Mouse (Mus musculus) stomach, embryonic 15.5 days (tissue): ENCODE results near the gene Rpa2. TPM values are rescaled to one million over a fixed set of nuclear protein-coding genes. Genes with fewer than 3 reads are reported as not detected.
"Not testable (repeated sequence)": the region's sequence is repeated elsewhere in the genome, so short reads cannot be mapped to it uniquely, and the experiment has no call there.

Experiments used
- ATAC-seq: fragments of 200-750 bp; cut with Nextera tagmentation; 2 replicates; pipeline ENCODE4 v1.8.0; 2017; ENCODE audit warnings: low read depth, moderate number of reproducible peaks, moderate TSS enrichment; ENCODE audit not compliant: insufficient read depth, low FRiP score
- H3K27ac ChIP-seq: fragments of 300-500 bp; sonication (generic); 2 replicates; pipeline ENCODE4 v1.5.1; 2015; ENCODE audit warnings: mild to moderate bottlenecking, inconsistent platforms
- H3K27me3 ChIP-seq: fragments of 300-500 bp; sonication (generic); replicated peaks from 2 replicates; pipeline ENCODE4 v1.6.1; 2015; ENCODE audit warnings: inconsistent platforms
- H3K36me3 ChIP-seq: fragments of 300-500 bp; sonication (generic); 2 replicates; pipeline ENCODE4 v1.6.1; 2015; ENCODE audit warnings: inconsistent platforms
- H3K4me1 ChIP-seq: fragments of 300-500 bp; sonication (generic); 2 replicates; pipeline ENCODE4 v1.6.1; 2015; ENCODE audit warnings: inconsistent platforms
- H3K4me2 ChIP-seq: fragments of 300-500 bp; sonication (generic); 2 replicates; pipeline ENCODE4 v1.6.1; 2015; ENCODE audit warnings: mild to moderate bottlenecking, inconsistent platforms
- H3K4me3 ChIP-seq: fragments of 300-500 bp; sonication (generic); replicated peaks from 2 replicates; pipeline ENCODE4 v1.5.1; 2015; ENCODE audit warnings: inconsistent platforms
- H3K9ac ChIP-seq: fragments of 300-500 bp; sonication (generic); 2 replicates; pipeline ENCODE4 v1.6.1; 2015; ENCODE audit warnings: inconsistent platforms
- H3K9me3 ChIP-seq: fragments of 300-500 bp; sonication (generic); 2 replicates; pipeline ENCODE4 v1.6.1; 2016; ENCODE audit warnings: inconsistent platforms
- WGBS: fragments of 180-500 bp; shearing (Covaris S2); methylation state at CpG from one replicate; pipeline ENCODE4 v1.1.7; 2015; 5-methylcytosine and 5-hydroxymethylcytosine counted together
- polyA plus RNA-seq: library from polyadenylated mRNA; unstranded; fragments of >200 nt; fragmentation: Nextera tagmentation; extraction: Ambion mirVana; gene quantifications from 2 replicates; pipeline ENCODE4 v1.2.1, GENCODE M21; 2015

Gene Rpa2
- polyA plus RNA-seq, 1 experiment from 2014 or later: 87.0 TPM

DNA sequence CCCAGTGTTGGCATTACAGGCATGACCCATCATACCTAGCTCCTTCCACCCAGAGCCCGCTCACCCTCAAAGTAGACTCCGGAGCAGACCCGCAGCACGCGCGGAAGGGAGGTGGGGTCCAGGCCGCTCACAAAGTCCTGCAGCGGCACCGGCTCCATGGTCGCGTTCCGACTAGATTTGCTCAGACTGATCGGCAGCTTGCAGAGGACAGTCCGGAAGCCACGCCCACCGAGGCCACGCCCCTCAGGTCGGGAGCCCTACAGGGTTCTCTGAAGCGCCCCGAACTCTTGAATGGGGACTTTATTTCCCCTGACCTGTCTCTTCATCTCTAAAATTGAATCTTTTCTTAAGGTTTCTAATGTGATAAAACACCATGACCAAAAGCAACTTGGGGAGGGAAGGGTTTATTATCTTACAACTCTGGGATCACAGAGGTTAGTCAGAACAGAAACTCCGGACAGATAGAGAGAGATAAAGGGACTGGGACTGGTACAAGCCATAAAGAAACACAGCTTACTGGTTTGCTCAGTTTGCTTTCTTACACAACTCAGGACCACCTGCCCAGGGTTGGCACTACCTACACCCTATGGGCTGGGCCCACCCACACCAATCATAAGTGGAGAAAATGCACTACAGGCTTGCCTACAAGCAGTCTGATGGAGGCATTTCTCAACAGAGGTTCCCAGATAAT is 28.2 kb downstream of the Rpa2 start, which contains the start of gene Themis2:
TSS of gene Themis2 (minus strand) at position 192 of the 691 bp plus-strand sequence.
- Histone ChIP-seq H3K9me3 (no peaks in the 10 kb centered on the region), H3K4me2 (peak within 1 kb of the TSS; percentile 58), H3K4me1 (peaks cover 6% of the 10 kb centered on the region; the same call in 1 of the 2 replicates), H3K27ac (no peak within 1 kb of the TSS), H3K36me3 (no peaks in the 10 kb centered on the region), H3K9ac (peak within 1 kb of the TSS; percentile 27; the same call in 1 of the 2 replicates), H3K4me3 (peak within 1 kb of the TSS; percentile 37), H3K27me3 (no peaks in the 10 kb centered on the region; the same call in 1 of the 2 replicates)
- WGBS: 2% methylated on average over 21 of the region's 21 CpGs
- ATAC-seq: 0 out of 2 replicates have a peak, but pooled peaks have one; percentile 56

- no peak overlapping the region for H3K27ac ChIP-seq
- no peaks in the 10 kb centered on the region; the same call in 1 of the 2 replicates for H3K27me3 ChIP-seq
- H3K9me3 ChIP-seq: no peaks in the 10 kb centered on the region
- no peak for ATAC-seq
- H3K4me3 ChIP-seq: no peak overlapping the region
- no peak overlapping the region for H3K4me2 ChIP-seq
- peaks cover 6% of the 10 kb centered on the region; the same call in 1 of the 2 replicates for H3K4me1 ChIP-seq
- H3K36me3 ChIP-seq: no peaks in the 10 kb centered on the region
- WGBS: 68% methylated on average over 1 of the region's 1 CpGs
- no peak overlapping the region for H3K9ac ChIP-seq
Observed at GRCm38 (mm10) chr4:132797461-132797860, 29.3 kb downstream of the Rpa2 start.

- H3K9ac ChIP-seq: no peak overlapping the region
- H3K36me3 ChIP-seq: no peaks in the 10 kb centered on the region
- no peak overlapping the region for H3K4me3 ChIP-seq
- peaks cover 6% of the 10 kb centered on the region; the same call in 1 of the 2 replicates for H3K4me1 ChIP-seq
- ATAC-seq: no peak
- H3K27ac ChIP-seq: no peak overlapping the region
- H3K4me2 ChIP-seq: no peak overlapping the region
- 66% methylated on average over 4 of the region's 4 CpGs for WGBS
- H3K27me3 ChIP-seq: no peaks in the 10 kb centered on the region; the same call in 1 of the 2 replicates
- H3K9me3 ChIP-seq: no peaks in the 10 kb centered on the region
Observed at GRCm38 (mm10) chr4:132798028-132798427, 29.9 kb downstream of the Rpa2 start.

- ATAC-seq, H3K4me1 ChIP-seq, H3K9ac ChIP-seq, H3K27me3 ChIP-seq, H3K9me3 ChIP-seq, H3K27ac ChIP-seq, H3K36me3 ChIP-seq, H3K4me2 ChIP-seq, H3K4me3 ChIP-seq: not testable (repeated sequence)
- WGBS: 85% methylated on average over 3 of the region's 3 CpGs
Observed at GRCm38 (mm10) chr4:132798666-132799065, 30.5 kb downstream of the Rpa2 start.

DNA sequence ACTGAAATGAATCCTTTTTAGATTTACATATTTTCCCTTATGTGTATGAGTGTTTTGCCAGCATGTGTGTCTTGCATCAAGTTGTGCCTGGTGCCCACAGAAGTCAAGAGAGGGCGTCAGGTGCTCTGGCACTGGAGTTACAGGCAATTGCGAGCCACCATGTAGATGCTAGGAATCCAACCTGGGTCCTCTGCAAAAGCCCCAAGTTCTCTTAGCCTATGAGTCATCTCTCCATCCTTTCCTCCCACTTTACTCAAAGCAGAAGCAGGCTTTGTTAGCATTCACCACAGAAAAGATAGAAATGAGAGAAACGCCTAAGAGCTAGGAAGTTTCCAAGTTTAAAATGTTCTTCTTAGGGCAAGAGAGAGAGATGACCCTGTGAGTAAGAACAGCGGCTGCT is 31.7 kb downstream of the Rpa2 start:
- peaks cover 6% of the 10 kb centered on the region; the same call in 1 of the 2 replicates for H3K4me1 ChIP-seq
- no peak overlapping the region for H3K9ac ChIP-seq
- no peak for ATAC-seq
- no peaks in the 10 kb centered on the region for H3K9me3 ChIP-seq
- no peak overlapping the region for H3K4me3 ChIP-seq
- no peaks in the 10 kb centered on the region; the same call in 1 of the 2 replicates for H3K27me3 ChIP-seq
- no peak overlapping the region for H3K4me2 ChIP-seq
- no peaks in the 10 kb centered on the region for H3K36me3 ChIP-seq
- 85% methylated on average over 4 of the region's 4 CpGs for WGBS
- H3K27ac ChIP-seq: no peak overlapping the region

DNA sequence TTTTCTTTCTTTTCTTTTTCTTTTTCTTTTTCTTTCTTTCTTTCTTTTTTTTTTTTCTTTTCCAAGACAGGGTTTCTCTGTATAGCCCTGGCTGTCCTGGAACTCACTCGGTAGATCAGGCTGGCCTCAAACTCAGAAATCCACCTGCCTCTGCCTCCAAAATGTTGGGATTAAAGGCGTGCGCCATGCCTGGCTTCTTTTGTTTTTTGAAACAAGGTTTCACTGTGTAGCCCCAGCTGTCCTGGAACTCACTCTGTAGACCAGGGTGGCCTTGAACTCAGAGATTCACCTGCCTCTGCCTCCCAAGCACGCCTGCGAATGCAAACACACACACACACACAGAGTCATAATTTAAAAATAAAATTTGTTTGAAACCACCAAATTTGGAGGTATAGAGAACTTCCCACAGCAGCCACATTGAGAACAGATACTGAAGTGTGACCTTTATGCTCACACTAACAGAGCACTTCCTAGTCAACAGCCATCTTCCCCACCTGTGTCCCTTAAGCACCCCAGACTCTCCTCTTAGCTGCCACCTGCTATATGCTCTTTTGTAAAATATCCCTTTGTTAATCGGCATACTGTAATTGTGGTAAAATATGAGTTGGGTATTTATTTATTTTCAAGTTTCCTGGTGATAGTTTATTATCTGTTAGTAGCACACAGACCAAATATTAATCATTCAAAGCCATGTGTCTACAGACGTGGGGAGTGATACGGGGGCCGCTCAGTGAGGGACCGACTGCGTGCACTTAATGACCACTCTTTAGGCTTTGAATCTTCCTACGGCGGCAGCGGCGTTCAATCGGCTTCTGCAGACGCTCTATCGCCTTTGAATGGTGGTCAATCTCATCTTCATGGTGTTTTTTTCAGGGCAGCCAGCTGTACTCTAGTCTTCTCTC is 33.3 kb downstream of the Rpa2 start:
- ATAC-seq: no peak
- no peak overlapping the region for H3K4me3 ChIP-seq
- no peaks in the 10 kb centered on the region for H3K36me3 ChIP-seq
- no peaks in the 10 kb centered on the region for H3K9me3 ChIP-seq
- WGBS: 83% methylated on average over 18 of the region's 18 CpGs
- peak overlapping the region; percentile 14; the same call in 1 of the 2 replicates for H3K4me2 ChIP-seq
- no peaks in the 10 kb centered on the region for H3K27me3 ChIP-seq
- H3K9ac ChIP-seq: no peak overlapping the region
- H3K27ac ChIP-seq: no peak overlapping the region
- H3K4me1 ChIP-seq: no peaks in the 10 kb centered on the region

GRCm38 (mm10) chr4:132802171-132802637 is 34.1 kb downstream of the Rpa2 start:
- peak overlapping the region; percentile 35; the same call in 1 of the 2 replicates for H3K27ac ChIP-seq
- H3K4me2 ChIP-seq: peak overlapping the region; percentile 14; the same call in 1 of the 2 replicates
- no peaks in the 10 kb centered on the region for H3K4me1 ChIP-seq

GRCm38 (mm10) chr4:132803212-132803611 is 35.1 kb downstream of the Rpa2 start:
- Histone ChIP-seq H3K4me3 (no peak overlapping the region), H3K27me3 (no peaks in the 10 kb centered on the region)

More at GRCm38 (mm10) chr4:132802171-132802637, 34.1 kb downstream of the Rpa2 start:
- H3K4me3 ChIP-seq: no peak overlapping the region
- H3K9ac ChIP-seq: no peak overlapping the region
- 57% methylated on average over 16 of the region's 16 CpGs for WGBS
- no peak for ATAC-seq
- H3K36me3 ChIP-seq: no peaks in the 10 kb centered on the region
- H3K9me3 ChIP-seq: no peaks in the 10 kb centered on the region
- H3K27me3 ChIP-seq: no peaks in the 10 kb centered on the region

DNA sequence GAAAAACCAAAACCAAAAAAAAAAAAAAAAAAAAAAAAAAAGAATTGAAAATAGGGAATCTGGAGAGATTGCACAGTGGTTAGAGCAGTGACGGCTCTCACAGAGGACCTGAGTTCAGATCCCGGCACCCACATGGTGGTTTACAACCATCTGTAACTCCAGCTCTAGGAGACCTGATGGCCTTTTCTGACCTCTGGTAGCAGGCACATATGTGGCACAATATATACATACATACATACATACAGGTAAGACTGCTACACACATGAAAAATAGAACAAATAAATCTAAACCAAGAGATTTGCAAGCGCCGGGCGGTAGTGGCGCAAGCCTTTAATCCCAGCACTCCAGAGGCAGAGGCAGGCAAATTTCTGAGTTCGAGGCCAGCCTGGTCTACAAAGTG is 35.7 kb downstream of the Rpa2 start:
- Histone ChIP-seq H3K27me3 (no peaks in the 10 kb centered on the region), H3K36me3 (no peaks in the 10 kb centered on the region), H3K9me3 (no peaks in the 10 kb centered on the region), H3K9ac (no peak overlapping the region), H3K4me1 (peaks cover 6% of the 10 kb centered on the region; the same call in 1 of the 2 replicates), H3K4me3 (no peak overlapping the region), H3K27ac (no peak overlapping the region), H3K4me2 (no peak overlapping the region)
- no peak for ATAC-seq
- WGBS: 95% methylated on average over 7 of the region's 7 CpGs

More at GRCm38 (mm10) chr4:132803212-132803611, 35.1 kb downstream of the Rpa2 start:
- ATAC-seq: no peak
- no peak overlapping the region for H3K4me2 ChIP-seq
- no peaks in the 10 kb centered on the region for H3K36me3 ChIP-seq
- no peak overlapping the region for H3K27ac ChIP-seq
- H3K9ac ChIP-seq: no peak overlapping the region
- no peaks in the 10 kb centered on the region for H3K4me1 ChIP-seq
- 81% methylated on average over 5 of the region's 5 CpGs for WGBS
- no peaks in the 10 kb centered on the region for H3K9me3 ChIP-seq

DNA sequence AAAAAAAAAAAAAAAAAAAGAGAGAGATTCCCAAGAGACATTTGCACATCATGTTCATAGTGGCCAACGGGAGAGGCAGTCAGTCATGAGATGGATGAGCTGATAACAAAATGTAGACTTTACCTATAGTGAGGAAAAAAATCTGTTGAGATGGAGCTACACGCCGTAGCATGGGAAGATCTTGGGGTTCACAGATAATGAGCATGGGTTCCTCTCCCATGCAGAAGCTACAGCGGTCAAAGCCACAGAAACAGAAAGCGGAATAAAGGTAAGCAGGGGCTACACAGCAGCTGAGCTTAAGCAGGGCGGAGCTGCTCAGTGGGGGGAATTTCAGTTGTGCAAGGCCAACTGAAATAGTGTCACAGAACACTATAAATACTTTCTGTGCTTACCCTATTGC is 36.2 kb downstream of the Rpa2 start:
- no peak overlapping the region for H3K9ac ChIP-seq
- peaks cover 6% of the 10 kb centered on the region; the same call in 1 of the 2 replicates for H3K4me1 ChIP-seq
- H3K27me3 ChIP-seq: no peaks in the 10 kb centered on the region
- no peak overlapping the region for H3K27ac ChIP-seq
- ATAC-seq: no peak
- H3K4me2 ChIP-seq: no peak overlapping the region
- no peak overlapping the region for H3K4me3 ChIP-seq
- H3K36me3 ChIP-seq: no peaks in the 10 kb centered on the region
- WGBS: 87% methylated on average over 6 of the region's 6 CpGs
- H3K9me3 ChIP-seq: no peaks in the 10 kb centered on the region

GRCm38 (mm10) chr4:132805146-132805545 is 37.0 kb downstream of the Rpa2 start:
- Histone ChIP-seq H3K27ac (no peak overlapping the region), H3K9me3 (no peaks in the 10 kb centered on the region), H3K36me3 (no peaks in the 10 kb centered on the region), H3K4me2 (no peak overlapping the region), H3K9ac (no peak overlapping the region), H3K4me3 (no peak overlapping the region), H3K4me1 (peaks cover 6% of the 10 kb centered on the region; the same call in 1 of the 2 replicates), H3K27me3 (no peaks in the 10 kb centered on the region)
- ATAC-seq: no peak
- 85% methylated on average over 5 of the region's 5 CpGs for WGBS
